Mouse (Mus musculus) C2C12 (cell line): Measurements from ENCODE around the gene Son.

Source experiments
- CTCF ChIP-seq: IDR thresholded peaks from one replicate; pipeline ENCODE4 v1.5.1; 2011; ENCODE audit not compliant: control insufficient read depth, insufficient read depth, insufficient read length
- MAX ChIP-seq: IDR thresholded peaks from one replicate; pipeline ENCODE4 v1.6.1; 2011; ENCODE audit warnings: mild to moderate bottlenecking, control low read depth
- MYOD1 ChIP-seq: IDR thresholded peaks from one replicate; pipeline ENCODE4 v1.6.1; 2011; ENCODE audit warnings: low read depth; ENCODE audit not compliant: control insufficient read depth, insufficient read length
- MYOG ChIP-seq: IDR thresholded peaks from one replicate; pipeline ENCODE4 v1.6.1; 2011; ENCODE audit not compliant: control insufficient read depth, insufficient read length; ENCODE audit errors: extremely low read depth
- USF1 ChIP-seq: IDR thresholded peaks from one replicate; pipeline ENCODE4 v1.6.1; 2011; ENCODE audit warnings: low read depth, mild to moderate bottlenecking, control low read depth, moderate library complexity

GRCm38 (mm10) chr16:91609501-91610245 lies 37.6 kb upstream of the Son start:
- TF ChIP-seq MYOD1 (no peak), USF1 (no peak), CTCF (no peak), MYOG (no peak), MAX (no peak)
